Mouse (Mus musculus): Measurements from ENCODE around the gene Nol10. TPM values are rescaled to one million over a fixed set of nuclear protein-coding genes. Genes with fewer than 3 reads are reported as not detected.

Nol10 gene
- 2.5 and 3.7 TPM in 2 replicates for polyA plus RNA-seq (2012; rRNA removed)

- Histone ChIP-seq H3K4me1 (ENCODE audit: control insufficient read depth, insufficient read depth, low read length) (peaks cover 4% of the 10 kb centered on the region; the same call in 1 of the 2 replicates), H3K4me3 (replicated peaks; ENCODE audit: extremely low read depth, low read depth, low read length) (peak within 1 kb of the TSS; percentile 94)
- no peak for TF ChIP-seq CTCF (IDR thresholded peaks at IDR 0.05; ENCODE audit: insufficient read depth, low read length)
- TF ChIP-seq POLR2A (IDR thresholded peaks at IDR 0.05; ENCODE audit: borderline replicate concordance, extremely low read depth, low read depth, low read length), result peak; percentile 93
- peak; percentile 88 for DNase-seq
- under 1% methylated on average over 42 of the region's 42 CpGs for WGBS
These were observed at the start of gene Nol10 for GRCm38 (mm10) chr12:17348048-17349036. Nol10 (plus strand) TSS chr12:17348458.

GRCm38 (mm10) chr12:17299902-17300301 lies 48.4 kb upstream of the Nol10 start:
- no peak for DNase-seq
- H3K4me1 ChIP-seq (ENCODE audit: control insufficient read depth, insufficient read depth, low read length), result no peaks in the 10 kb centered on the region
- H3K4me3 ChIP-seq (replicated peaks; ENCODE audit: extremely low read depth, low read depth, low read length), result no peak overlapping the region
- whole genome bisulfite sequencing, result 91% methylated on average over 1 of the region's 1 CpGs
- TF ChIP-seq POLR2A (IDR thresholded peaks at IDR 0.05; ENCODE audit: borderline replicate concordance, extremely low read depth, low read depth, low read length) (no peak), CTCF (IDR thresholded peaks at IDR 0.05; ENCODE audit: insufficient read depth, low read length) (no peak)

- TF ChIP-seq POLR2A (IDR thresholded peaks at IDR 0.05; ENCODE audit: borderline replicate concordance, extremely low read depth, low read depth, low read length), result no peak
- TF ChIP-seq CTCF (IDR thresholded peaks at IDR 0.05; ENCODE audit: insufficient read depth, low read length), result no peak
- 70% methylated on average over 7 of the region's 7 CpGs for WGBS
- Histone ChIP-seq H3K4me3 (replicated peaks; ENCODE audit: extremely low read depth, low read depth, low read length) (no peak overlapping the region), H3K4me1 (ENCODE audit: control insufficient read depth, insufficient read depth, low read length) (peaks cover 3% of the 10 kb centered on the region)
- no peak for DNase-seq
These were observed 42.8 kb upstream of the Nol10 start for GRCm38 (mm10) chr12:17305445-17305844.

- Histone ChIP-seq H3K4me3 (replicated peaks; ENCODE audit: extremely low read depth, low read depth, low read length) (no peak overlapping the region), H3K4me1 (ENCODE audit: control insufficient read depth, insufficient read depth, low read length) (peaks cover 3% of the 10 kb centered on the region)
- TF ChIP-seq CTCF (IDR thresholded peaks at IDR 0.05; ENCODE audit: insufficient read depth, low read length), result no peak
- DNase-seq, result no peak
- WGBS, result 30% methylated on average over 4 of the region's 4 CpGs
These were observed 40.0 kb upstream of the Nol10 start for GRCm38 (mm10) chr12:17308246-17308645.

GRCm38 (mm10) chr12:17310852-17311839 lies 37.1 kb upstream of the Nol10 start:
- DNase-seq, result no peak
- Histone ChIP-seq H3K4me1 (ENCODE audit: control insufficient read depth, insufficient read depth, low read length) (peaks cover 3% of the 10 kb centered on the region), H3K4me3 (replicated peaks; ENCODE audit: extremely low read depth, low read depth, low read length) (no peak overlapping the region)
- TF ChIP-seq POLR2A (IDR thresholded peaks at IDR 0.05; ENCODE audit: borderline replicate concordance, extremely low read depth, low read depth, low read length) (no peak), CTCF (IDR thresholded peaks at IDR 0.05; ENCODE audit: insufficient read depth, low read length) (no peak)
- 65% methylated on average over 16 of the region's 16 CpGs for WGBS

- peak; percentile 52 for DNase-seq
- WGBS, result 70% methylated on average over 5 of the region's 5 CpGs
- no peak overlapping the region for H3K4me3 ChIP-seq (replicated peaks; ENCODE audit: extremely low read depth, low read depth, low read length)
- peaks cover 3% of the 10 kb centered on the region; the same call in 1 of the 2 replicates for H3K4me1 ChIP-seq (ENCODE audit: control insufficient read depth, insufficient read depth, low read length)
- no peak for TF ChIP-seq CTCF (IDR thresholded peaks at IDR 0.05; ENCODE audit: insufficient read depth, low read length)
- no peak for TF ChIP-seq POLR2A (IDR thresholded peaks at IDR 0.05; ENCODE audit: borderline replicate concordance, extremely low read depth, low read depth, low read length)
These were observed 32.2 kb upstream of the Nol10 start for GRCm38 (mm10) chr12:17316096-17316495.

GRCm38 (mm10) chr12:17317970-17318369 lies 30.3 kb upstream of the Nol10 start:
- TF ChIP-seq POLR2A (IDR thresholded peaks at IDR 0.05; ENCODE audit: borderline replicate concordance, extremely low read depth, low read depth, low read length), result no peak
- TF ChIP-seq CTCF (IDR thresholded peaks at IDR 0.05; ENCODE audit: insufficient read depth, low read length), result no peak
- Histone ChIP-seq H3K4me3 (replicated peaks; ENCODE audit: extremely low read depth, low read depth, low read length) (no peak overlapping the region), H3K4me1 (ENCODE audit: control insufficient read depth, insufficient read depth, low read length) (peaks cover 3% of the 10 kb centered on the region; the same call in 1 of the 2 replicates)
- 43% methylated on average over 4 of the region's 4 CpGs for WGBS
- no peak for DNase-seq

GRCm38 (mm10) chr12:17318453-17318852 lies 29.8 kb upstream of the Nol10 start:
- WGBS, result 54% methylated on average over 3 of the region's 3 CpGs
- DNase-seq, result no peak
- H3K4me3 ChIP-seq (replicated peaks; ENCODE audit: extremely low read depth, low read depth, low read length), result no peak overlapping the region
- TF ChIP-seq CTCF (IDR thresholded peaks at IDR 0.05; ENCODE audit: insufficient read depth, low read length), result no peak
- no peak for TF ChIP-seq POLR2A (IDR thresholded peaks at IDR 0.05; ENCODE audit: borderline replicate concordance, extremely low read depth, low read depth, low read length)
- H3K4me1 ChIP-seq (ENCODE audit: control insufficient read depth, insufficient read depth, low read length), result peaks cover 3% of the 10 kb centered on the region; the same call in 1 of the 2 replicates
